Mouse (Mus musculus): ENCODE results near the gene Ptrhd1.

DNA sequence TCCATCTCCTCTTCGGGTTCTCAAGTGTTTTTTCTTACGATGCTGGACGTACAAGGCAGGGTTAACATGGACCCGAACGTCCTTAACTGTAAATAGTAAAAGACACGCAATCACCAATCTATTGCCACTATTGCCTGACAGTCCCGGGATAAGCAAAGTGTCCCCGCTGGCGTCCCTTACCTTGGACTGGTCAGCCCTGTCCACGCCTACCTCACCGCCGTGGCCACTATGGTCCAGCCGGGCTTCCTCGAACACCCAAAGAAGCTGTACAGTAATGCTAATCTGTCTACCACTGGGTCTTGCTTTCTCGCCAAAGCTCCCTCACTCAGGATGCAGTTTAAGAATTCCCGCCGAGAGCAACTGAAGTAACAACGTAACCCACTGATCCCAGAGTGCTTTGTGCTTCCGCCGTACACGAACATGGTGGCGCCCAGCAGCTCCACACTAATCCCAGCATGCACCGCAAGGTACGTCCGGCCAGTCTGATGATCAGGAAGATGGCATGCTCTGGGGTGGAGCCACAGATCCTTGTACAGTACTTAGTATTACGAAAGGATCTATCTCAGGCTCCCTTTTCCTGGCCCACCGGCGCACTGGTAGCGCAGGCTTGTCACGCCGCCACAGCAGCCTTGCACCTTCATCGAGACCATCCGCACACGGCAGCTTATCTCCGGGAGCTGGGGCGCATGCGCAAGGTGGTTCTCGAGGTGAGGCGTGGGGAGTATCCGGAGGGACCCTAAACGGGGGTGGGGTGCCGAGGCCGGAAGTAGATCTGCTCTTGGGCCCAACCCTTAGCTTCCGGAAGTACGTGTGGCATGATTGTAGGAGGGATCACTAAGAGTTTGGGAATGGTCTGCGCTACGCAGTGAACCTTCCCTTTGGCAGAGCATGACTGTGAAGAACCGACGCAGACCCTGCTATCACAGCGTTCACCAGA lies at the start of gene Ptrhd1, which contains the start of gene Cenpo:
- TF ChIP-seq CHD2 (IDR thresholded peaks at IDR 0.05; ENCODE audit: low read depth, low read length) (no peak), ZNF384 (IDR thresholded peaks at IDR 0.05; ENCODE audit: low read depth, low read length) (no peak)
